Mouse (Mus musculus) lung, embryonic 14.5 days (tissue): ENCODE results near the gene Palm. TPM values are rescaled to one million over a fixed set of nuclear protein-coding genes. Genes with fewer than 3 reads are reported as not detected.

ENCODE experiments used
- ATAC-seq: fragments of 200-750 bp; cut with Nextera tagmentation; 2 replicates; pipeline ENCODE4 v1.8.0; 2017; ENCODE audit warnings: mild to moderate bottlenecking, moderate TSS enrichment, moderate library complexity; ENCODE audit not compliant: insufficient read depth
- DNase-seq: peaks from one replicate; pipeline ENCODE4 v3.0.0-alpha.2; 2015
- H3K27ac ChIP-seq: fragments of 300-500 bp; sonication (generic); 2 replicates; pipeline ENCODE4 v1.5.1; 2014; ENCODE audit warnings: low read depth, mild to moderate bottlenecking, moderate library complexity
- H3K27me3 ChIP-seq: fragments of 300-500 bp; sonication (generic); 2 replicates; pipeline ENCODE4 v1.6.1; 2014; ENCODE audit warnings: low read length, control low read depth; ENCODE audit not compliant: insufficient read depth
- H3K36me3 ChIP-seq: fragments of 300-500 bp; sonication (generic); 2 replicates; pipeline ENCODE4 v1.6.1; 2014; ENCODE audit warnings: control low read depth; ENCODE audit not compliant: insufficient read depth
- H3K4me1 ChIP-seq: fragments of 300-500 bp; sonication (generic); 2 replicates; pipeline ENCODE4 v1.6.1; 2014; ENCODE audit warnings: antibody characterized with exemption, control low read depth; ENCODE audit not compliant: insufficient read depth
- H3K4me2 ChIP-seq: fragments of 300-500 bp; sonication (generic); 2 replicates; pipeline ENCODE4 v1.6.1; 2014; ENCODE audit warnings: mild to moderate bottlenecking
- H3K4me3 ChIP-seq: fragments of 300-500 bp; sonication (generic); 2 replicates; pipeline ENCODE4 v1.5.1; 2014; ENCODE audit warnings: low read depth, low read length
- H3K9ac ChIP-seq: fragments of 300-500 bp; sonication (generic); 2 replicates; pipeline ENCODE4 v1.6.1; 2014
- H3K9me3 ChIP-seq: fragments of 300-500 bp; sonication (generic); 2 replicates; pipeline ENCODE4 v1.6.1; 2016; ENCODE audit warnings: low read depth, low read length, control low read depth
- CTCF ChIP-seq: IDR thresholded peaks from 2 replicates; pipeline ENCODE4 v1.5.1; 2016; ENCODE audit warnings: antibody characterized with exemption, low read depth
- WGBS: fragments of 180-500 bp; shearing (Covaris S2); extraction: QIAGEN DNeasy Blood & Tissue Kit; methylation state at CpG from one replicate; pipeline ENCODE4 v1.1.7; 2014; 5-methylcytosine and 5-hydroxymethylcytosine counted together
- polyA plus RNA-seq: library from polyadenylated mRNA; unstranded; fragments of >200 nt; fragmentation: Nextera tagmentation; extraction: Ambion mirVana; gene quantifications from 2 replicates; pipeline ENCODE4 v1.2.1, GENCODE M21; 2014

The Palm gene
- polyA plus RNA-seq = 68.1 and 72.4 TPM in 2 replicates

DNA sequence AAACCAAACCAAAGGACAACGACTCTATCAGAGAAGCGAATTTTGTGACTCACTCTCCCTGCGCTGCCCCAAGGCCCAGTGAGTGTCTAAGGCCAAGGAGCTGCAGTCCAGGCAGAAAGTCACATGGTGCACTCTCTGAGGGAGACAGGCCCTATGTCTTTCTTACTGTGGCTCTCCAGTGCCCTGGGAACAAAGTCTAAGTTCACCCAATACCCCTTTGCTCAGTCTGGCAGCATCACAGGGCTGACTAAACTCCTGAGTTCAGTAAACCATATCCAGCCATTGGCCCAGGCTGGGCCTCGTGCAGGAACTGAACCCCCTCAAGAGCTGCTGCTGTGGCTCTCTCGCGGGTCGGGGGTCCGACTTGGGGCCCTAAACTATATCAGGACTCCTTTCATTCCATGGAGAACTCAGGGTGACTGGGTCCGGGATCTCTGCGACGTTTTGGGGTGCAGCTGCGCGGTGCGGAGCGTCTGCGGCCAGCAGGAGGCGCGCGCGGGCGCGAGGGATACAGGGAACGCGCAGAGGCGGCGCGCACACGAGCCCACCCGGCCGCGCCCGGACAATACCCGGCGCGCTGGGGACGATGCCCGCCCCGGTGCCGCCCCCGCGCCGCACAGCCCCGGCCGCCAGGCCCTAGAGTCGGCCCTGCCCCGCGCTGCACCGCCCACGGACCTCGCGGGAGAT, at the start of gene Palm:
TSS of gene Palm (plus strand) at position 522 of the 687 bp plus-strand sequence.
- no peaks in the 10 kb centered on the region for H3K9me3 ChIP-seq
- H3K27ac ChIP-seq = peak within 1 kb of the TSS; percentile 80; the same call in 1 of the 2 replicates
- peak within 1 kb of the TSS; percentile 92 for H3K4me3 ChIP-seq
- peak; percentile 64 for ATAC-seq
- peak; percentile 91 for DNase-seq
- H3K9ac ChIP-seq = peak within 1 kb of the TSS; percentile 88
- no peaks in the 10 kb centered on the region for H3K27me3 ChIP-seq
- peak within 1 kb of the TSS; percentile 95 for H3K4me2 ChIP-seq
- WGBS = 6% methylated on average over 48 of the region's 51 CpGs
- peaks cover 7% of the 10 kb centered on the region for H3K4me1 ChIP-seq
- no peaks in the 10 kb centered on the region for H3K36me3 ChIP-seq
- peak; percentile 74 for TF ChIP-seq CTCF

DNA sequence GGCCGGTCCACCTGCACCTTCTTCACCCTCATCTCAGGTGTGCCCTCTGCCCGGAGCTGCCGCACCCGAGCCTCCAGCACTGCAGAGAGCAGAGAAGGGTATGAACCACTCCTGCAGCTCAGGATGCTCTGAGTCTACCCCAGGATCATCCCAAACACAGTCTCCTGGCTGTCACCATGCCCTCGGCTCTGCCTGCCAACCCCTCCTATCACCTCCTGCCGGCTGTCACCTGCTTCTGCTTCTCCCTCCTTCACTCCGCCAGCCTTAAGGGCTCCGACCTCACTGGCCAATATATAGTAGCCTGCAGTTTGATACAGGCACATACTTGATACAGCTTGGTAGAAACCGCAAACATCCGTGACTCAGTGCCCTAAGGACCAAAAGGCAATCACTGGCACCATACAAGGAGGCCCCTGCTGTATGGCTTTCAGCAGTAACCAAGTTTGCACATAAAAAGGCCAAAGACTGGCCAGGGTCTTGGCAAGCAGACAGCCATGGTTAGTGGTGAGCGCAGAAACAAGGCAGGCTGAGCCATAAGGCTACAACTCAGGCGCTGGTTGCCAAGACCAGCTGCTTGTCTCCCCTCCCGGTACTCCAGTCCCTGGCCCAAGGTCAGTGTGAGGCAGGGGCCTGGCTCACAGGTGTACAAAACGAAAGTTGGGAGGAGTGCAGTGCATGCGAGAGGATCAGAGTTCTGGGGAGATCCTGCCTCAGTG, 49.6 kb upstream of the Palm start:
- WGBS = 91% methylated on average over 15 of the region's 15 CpGs

DNA sequence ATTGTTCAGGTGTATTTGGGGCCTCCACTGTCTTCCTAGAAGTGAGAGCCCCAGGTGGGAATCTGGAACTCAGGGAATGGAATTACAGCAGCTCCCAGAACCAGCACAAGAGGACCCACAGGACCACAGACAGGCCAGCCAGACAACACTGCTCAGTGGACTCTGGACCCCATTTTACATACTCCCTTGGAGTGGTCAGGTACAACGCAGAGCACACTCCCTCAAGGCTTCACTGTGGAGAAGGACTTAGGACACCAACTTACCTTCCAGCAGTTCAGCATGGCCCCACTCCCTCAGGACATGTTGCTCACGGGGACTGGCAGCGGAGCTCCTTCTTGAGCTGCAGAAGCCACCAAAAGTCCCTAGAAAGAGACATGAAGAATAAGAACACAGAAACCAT, 48.0 kb upstream of the Palm start:
- Histone ChIP-seq H3K4me2 (peak overlapping the region; percentile 73), H3K9ac (no peak overlapping the region; the same call in 1 of the 2 replicates), H3K9me3 (peaks cover 6% of the 10 kb centered on the region), H3K36me3 (peaks cover 35% of the 10 kb centered on the region), H3K4me1 (no peaks in the 10 kb centered on the region), H3K4me3 (peak overlapping the region; percentile 60), H3K27me3 (no peaks in the 10 kb centered on the region), H3K27ac (no peak overlapping the region)
- 86% methylated on average over 3 of the region's 3 CpGs for WGBS
- ATAC-seq = no peak
- TF ChIP-seq CTCF = no peak
- DNase-seq = no peak

More for the DNA sequence above, 49.6 kb upstream of the Palm start:
- H3K36me3 ChIP-seq = peaks cover 51% of the 10 kb centered on the region
- no peak overlapping the region for H3K9ac ChIP-seq
- DNase-seq (no peak), ATAC-seq (no peak)
- no peaks in the 10 kb centered on the region for H3K4me1 ChIP-seq
- no peak overlapping the region for H3K4me3 ChIP-seq
- no peak for TF ChIP-seq CTCF
- H3K4me2 ChIP-seq = no peak overlapping the region
- peaks cover 22% of the 10 kb centered on the region for H3K9me3 ChIP-seq
- H3K27me3 ChIP-seq = no peaks in the 10 kb centered on the region
- H3K27ac ChIP-seq = no peak overlapping the region

DNA sequence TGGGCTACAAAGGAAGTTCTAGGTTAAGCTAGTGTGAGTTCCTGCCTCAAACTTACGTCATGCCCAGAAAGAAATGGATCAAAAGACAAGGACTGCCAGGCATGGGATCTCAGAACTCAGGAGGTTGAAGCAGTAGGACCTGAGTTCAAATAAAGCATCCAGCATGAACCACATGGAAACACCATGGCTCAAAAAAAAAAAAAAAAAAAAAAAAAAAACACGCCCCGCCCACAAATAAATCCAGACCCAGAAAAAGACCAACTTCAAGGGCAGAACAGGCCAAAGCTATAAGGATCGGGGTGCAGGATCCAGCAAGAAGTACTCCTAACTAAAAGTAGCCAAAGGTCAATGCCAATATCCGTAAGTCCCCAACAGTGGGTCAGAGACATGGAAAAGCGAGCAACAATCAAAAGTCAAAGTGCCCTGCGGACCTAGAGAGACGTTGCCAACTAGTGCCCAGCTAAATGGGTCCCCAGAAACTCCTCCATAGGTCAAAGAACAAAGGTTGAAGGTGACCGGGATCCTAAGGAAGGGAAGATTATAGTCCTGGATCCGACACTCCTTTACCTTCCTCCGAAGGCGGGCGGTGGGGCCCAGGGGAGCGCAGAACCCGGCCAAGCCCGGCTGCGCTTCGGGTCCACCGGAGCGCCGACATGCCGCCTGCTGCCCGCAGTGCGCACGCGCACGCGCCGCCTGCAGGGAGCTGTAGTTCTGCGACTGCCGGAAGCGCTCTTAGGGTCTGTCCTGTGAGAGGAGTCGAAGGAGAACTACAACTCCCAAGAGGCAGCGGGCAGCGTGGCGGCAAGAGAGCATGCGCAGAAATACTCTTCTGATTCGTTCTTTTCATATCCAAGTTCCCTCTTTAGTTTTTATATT, 47.2 kb upstream of the Palm start, which contains the start of gene Polrmt:
TSS of gene Polrmt (minus strand) at position 684 of the 876 bp plus-strand sequence.
- Histone ChIP-seq H3K27ac (no peak within 1 kb of the TSS), H3K4me1 (no peaks in the 10 kb centered on the region), H3K9me3 (no peaks in the 10 kb centered on the region), H3K9ac (peak within 1 kb of the TSS; percentile 57), H3K36me3 (peaks cover 27% of the 10 kb centered on the region), H3K27me3 (no peaks in the 10 kb centered on the region), H3K4me2 (peak within 1 kb of the TSS; percentile 73), H3K4me3 (peak within 1 kb of the TSS; percentile 60)
- peak; percentile 54 for TF ChIP-seq CTCF
- ATAC-seq = peak; percentile 98
- WGBS = 3% methylated on average over 38 of the region's 38 CpGs
- DNase-seq = peak; percentile 99

DNA sequence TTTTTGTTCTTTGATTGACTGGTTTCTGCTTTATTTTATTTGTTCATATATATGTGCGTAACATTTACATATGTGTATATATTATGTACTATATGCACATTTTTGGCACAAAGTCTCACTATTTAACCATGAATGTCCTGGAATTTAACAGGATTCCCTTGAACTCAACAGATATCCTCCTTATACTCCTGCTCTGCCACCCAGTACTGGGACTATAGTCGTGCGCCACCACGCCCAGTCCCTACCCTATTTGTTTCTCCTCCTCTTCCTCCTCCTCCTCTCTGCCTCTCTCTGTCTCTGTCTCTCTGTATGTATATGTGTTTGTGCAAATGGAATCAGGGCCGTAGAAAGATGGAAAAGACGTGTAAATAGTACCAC, 46.6 kb upstream of the Palm start:
- WGBS = 24% methylated on average over 6 of the region's 6 CpGs
- Histone ChIP-seq H3K27ac (no peak overlapping the region), H3K4me3 (peak overlapping the region; percentile 60), H3K4me1 (no peaks in the 10 kb centered on the region), H3K27me3 (no peaks in the 10 kb centered on the region), H3K36me3 (peaks cover 21% of the 10 kb centered on the region), H3K9ac (peak overlapping the region; percentile 13; the same call in 1 of the 2 replicates), H3K9me3 (no peaks in the 10 kb centered on the region), H3K4me2 (peak overlapping the region; percentile 73)
- no peak for DNase-seq
- ATAC-seq = peak; percentile 64
- TF ChIP-seq CTCF = no peak

DNA sequence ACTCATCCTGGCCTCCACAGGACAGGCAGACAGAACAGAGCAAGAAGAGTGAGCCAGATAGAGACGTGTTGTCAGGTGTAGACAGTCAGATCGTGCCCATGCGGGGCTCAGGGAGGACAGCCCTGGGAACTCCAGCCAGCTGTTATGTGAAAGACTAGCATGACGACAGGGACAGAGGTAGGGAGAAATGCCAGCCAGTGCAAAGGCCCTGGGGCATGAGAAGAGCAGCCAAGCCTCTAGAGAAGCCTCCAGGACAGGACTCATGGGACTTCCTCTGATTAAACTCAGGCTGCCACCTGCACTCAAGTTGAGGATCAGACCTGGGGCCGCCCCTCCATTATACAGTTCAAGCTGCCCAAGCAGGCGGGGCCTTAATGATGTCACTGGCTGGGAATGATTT, 44.9 kb upstream of the Palm start:
- Histone ChIP-seq H3K27me3 (no peaks in the 10 kb centered on the region), H3K9ac (no peak overlapping the region), H3K27ac (no peak overlapping the region), H3K4me2 (no peak overlapping the region), H3K9me3 (no peaks in the 10 kb centered on the region), H3K36me3 (peaks cover 6% of the 10 kb centered on the region; the same call in 1 of the 2 replicates), H3K4me1 (no peaks in the 10 kb centered on the region), H3K4me3 (no peak overlapping the region)
- no peak for DNase-seq
- no peak for ATAC-seq
- WGBS = 73% methylated on average over 6 of the region's 6 CpGs
- no peak for TF ChIP-seq CTCF
